Mouse (Mus musculus): Measurements from ENCODE around the gene Slc51b. TPM values are rescaled to one million over a fixed set of nuclear protein-coding genes. Genes with fewer than 3 reads are reported as not detected.

Slc51b gene
- polyA plus RNA-seq, 1 experiment from 2014 or later, result not detected

DNA sequence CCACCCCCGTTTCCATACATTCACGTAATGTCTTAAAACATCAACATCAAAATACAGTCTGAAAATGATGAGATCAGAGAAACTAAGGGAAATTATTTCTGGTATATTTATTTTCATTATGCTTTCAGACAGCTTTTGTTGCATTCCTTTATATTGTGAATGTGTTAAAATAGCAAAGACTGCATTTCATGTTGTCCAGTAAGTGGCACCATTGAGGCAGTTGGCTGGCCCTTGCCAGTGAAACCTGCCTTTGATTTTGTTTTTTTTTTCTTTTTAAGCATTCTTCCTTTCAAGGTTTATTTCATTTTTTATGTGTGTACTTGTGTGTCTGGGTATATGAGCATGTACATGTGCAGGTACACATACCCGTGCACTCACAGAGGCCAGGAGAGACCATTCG is 21.9 kb upstream of the Slc51b start:
- no peaks in the 10 kb centered on the region for H3K4me1 ChIP-seq (ENCODE audit: control insufficient read depth, insufficient read depth, low read length)
- no peak overlapping the region for H3K27ac ChIP-seq (ENCODE audit: low read depth, low read length)
- H3K9me3 ChIP-seq (ENCODE audit: control insufficient read depth, low read length), result no peaks in the 10 kb centered on the region
- peaks cover 48% of the 10 kb centered on the region for H3K36me3 ChIP-seq (ENCODE audit: control insufficient read depth, insufficient read depth, low read length)
- no peaks in the 10 kb centered on the region for H3K27me3 ChIP-seq (ENCODE audit: control insufficient read depth, insufficient read depth, low read length)
- ATAC-seq (ENCODE audit: low read depth), result no peak
- no peak overlapping the region for H3K4me2 ChIP-seq (ENCODE audit: low read depth, low read length)
- H3K9ac ChIP-seq (replicated peaks; ENCODE audit: low read depth, low read length), result no peak overlapping the region
- 95% methylated on average over 4 of the region's 4 CpGs for WGBS
- H3K4me3 ChIP-seq (ENCODE audit: low read depth, low read length), result no peak overlapping the region

DNA sequence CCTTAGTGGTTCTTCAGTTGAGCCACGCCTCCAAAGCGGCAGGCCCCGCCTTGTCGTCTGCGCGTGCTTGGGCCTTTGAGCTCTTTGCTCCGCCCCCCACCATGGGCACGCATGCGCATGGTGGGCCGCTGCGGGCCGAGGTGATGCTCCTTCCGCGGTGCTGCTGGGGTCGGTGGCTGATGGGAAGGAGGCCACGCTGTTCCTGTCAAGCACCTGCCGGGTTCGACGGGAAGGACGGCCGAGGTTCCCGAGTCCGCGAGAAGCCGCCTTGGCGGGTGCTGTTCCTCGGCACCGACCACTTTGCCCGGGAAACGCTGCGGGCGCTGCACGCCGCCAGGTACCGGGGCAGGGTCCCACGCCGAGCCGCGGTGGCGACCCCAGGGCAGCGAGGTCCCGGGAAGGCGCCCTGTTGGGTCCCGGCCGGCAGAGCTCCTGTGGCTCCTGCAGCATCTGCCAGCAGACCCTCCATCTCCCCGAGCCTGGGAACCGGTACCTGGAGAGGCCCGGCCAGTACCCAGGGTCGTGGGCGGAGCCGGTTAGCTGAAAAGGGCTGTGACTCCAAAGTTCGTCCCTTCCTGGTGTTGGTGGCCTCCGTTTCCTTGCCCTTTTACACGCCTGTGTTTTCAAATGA is 13.0 kb upstream of the Slc51b start, which contains the start of gene Mtfmt:
Gene Mtfmt (plus strand): TSS at position 112 of the 631 bp plus-strand sequence.
- Histone ChIP-seq H3K27me3 (ENCODE audit: control insufficient read depth, insufficient read depth, low read length) (no peaks in the 10 kb centered on the region), H3K9me3 (ENCODE audit: control insufficient read depth, low read length) (no peaks in the 10 kb centered on the region), H3K4me3 (ENCODE audit: low read depth, low read length) (peak within 1 kb of the TSS; percentile 95), H3K4me1 (ENCODE audit: control insufficient read depth, insufficient read depth, low read length) (peaks cover 6% of the 10 kb centered on the region), H3K4me2 (ENCODE audit: low read depth, low read length) (peak within 1 kb of the TSS; percentile 59), H3K9ac (replicated peaks; ENCODE audit: low read depth, low read length) (peak within 1 kb of the TSS; percentile 89), H3K27ac (ENCODE audit: low read depth, low read length) (peak within 1 kb of the TSS; percentile 34), H3K36me3 (ENCODE audit: control insufficient read depth, insufficient read depth, low read length) (peaks cover 2% of the 10 kb centered on the region; the same call in 1 of the 2 replicates)
- under 1% methylated on average over 44 of the region's 54 CpGs for WGBS
- ATAC-seq (ENCODE audit: low read depth), result peak; percentile 94

DNA sequence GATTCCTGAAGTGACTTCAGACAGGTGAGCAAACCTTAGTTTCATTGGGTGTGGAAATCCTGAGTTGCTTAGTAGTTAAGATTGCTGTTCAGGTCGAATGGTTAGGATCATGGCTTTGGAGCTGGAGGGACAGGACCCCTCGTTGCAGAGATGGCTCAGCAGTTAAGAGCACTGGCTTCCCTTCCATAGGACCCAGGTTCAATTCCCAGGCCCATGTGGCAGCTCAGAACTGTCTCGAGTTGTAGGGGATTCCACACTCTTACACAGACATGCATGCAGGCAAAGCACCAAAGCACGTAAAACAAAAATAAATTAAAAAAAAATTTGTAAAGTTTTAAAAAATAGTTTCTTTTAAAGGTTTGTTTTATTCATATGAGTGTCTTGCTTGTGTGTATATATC is 12.5 kb upstream of the Slc51b start:
- Histone ChIP-seq H3K4me1 (ENCODE audit: control insufficient read depth, insufficient read depth, low read length) (peaks cover 6% of the 10 kb centered on the region), H3K36me3 (ENCODE audit: control insufficient read depth, insufficient read depth, low read length) (no peaks in the 10 kb centered on the region; the same call in 1 of the 2 replicates), H3K4me3 (ENCODE audit: low read depth, low read length) (peak overlapping the region; percentile 95; the same call in 1 of the 2 replicates), H3K9me3 (ENCODE audit: control insufficient read depth, low read length) (no peaks in the 10 kb centered on the region), H3K4me2 (ENCODE audit: low read depth, low read length) (no peak overlapping the region), H3K9ac (replicated peaks; ENCODE audit: low read depth, low read length) (no peak overlapping the region), H3K27me3 (ENCODE audit: control insufficient read depth, insufficient read depth, low read length) (no peaks in the 10 kb centered on the region), H3K27ac (ENCODE audit: low read depth, low read length) (no peak overlapping the region)
- ATAC-seq (ENCODE audit: low read depth), result peak; percentile 47; the same call in 1 of the 2 replicates
- 73% methylated on average over 4 of the region's 4 CpGs for WGBS

DNA sequence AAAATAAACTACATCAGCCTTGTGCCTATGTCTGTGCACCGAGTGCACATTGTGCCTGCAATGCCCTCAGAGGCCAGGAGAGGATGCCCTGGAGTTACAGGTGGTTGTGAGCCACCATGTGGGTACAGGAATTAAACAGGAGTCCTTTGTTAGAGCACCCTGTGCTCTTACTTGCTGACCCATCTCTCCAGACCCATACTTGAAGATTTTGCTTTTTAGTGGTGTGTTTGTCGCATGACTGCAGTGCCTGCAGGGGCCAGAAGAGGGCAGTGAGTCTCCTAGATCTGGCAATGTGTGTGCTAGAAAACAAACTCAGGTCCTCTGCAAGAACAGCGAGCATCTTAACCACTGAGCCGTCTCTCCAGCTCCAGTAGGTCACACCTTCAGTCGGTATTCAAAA is 11.4 kb upstream of the Slc51b start:
- Histone ChIP-seq H3K4me2 (ENCODE audit: low read depth, low read length) (no peak overlapping the region), H3K4me1 (ENCODE audit: control insufficient read depth, insufficient read depth, low read length) (peaks cover 6% of the 10 kb centered on the region), H3K9me3 (ENCODE audit: control insufficient read depth, low read length) (no peaks in the 10 kb centered on the region), H3K4me3 (ENCODE audit: low read depth, low read length) (no peak overlapping the region), H3K27ac (ENCODE audit: low read depth, low read length) (no peak overlapping the region), H3K36me3 (ENCODE audit: control insufficient read depth, insufficient read depth, low read length) (no peaks in the 10 kb centered on the region; the same call in 1 of the 2 replicates), H3K9ac (replicated peaks; ENCODE audit: low read depth, low read length) (no peak overlapping the region), H3K27me3 (ENCODE audit: control insufficient read depth, insufficient read depth, low read length) (no peaks in the 10 kb centered on the region)
- WGBS, result 71% methylated on average over 5 of the region's 5 CpGs
- no peak for ATAC-seq (ENCODE audit: low read depth)

DNA sequence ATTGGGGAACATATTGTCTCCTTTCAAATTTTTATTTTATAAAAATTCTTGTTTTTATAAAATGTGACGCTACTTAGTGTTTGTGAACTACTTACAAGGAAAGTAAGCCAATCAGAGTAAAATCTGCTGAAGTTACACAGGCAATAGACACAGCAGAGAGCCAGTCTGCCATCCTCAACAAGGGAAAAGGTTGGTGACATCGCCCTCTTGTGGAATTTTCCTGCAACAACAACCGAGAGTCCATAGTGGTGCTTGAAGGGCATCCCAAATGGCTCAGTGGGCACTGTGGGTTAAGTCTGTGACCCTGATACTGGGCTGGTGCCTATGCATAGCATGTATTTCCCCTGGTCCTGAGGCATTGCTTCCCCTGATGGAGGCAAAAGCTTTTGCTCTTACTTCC is 9.5 kb upstream of the Slc51b start:
- ATAC-seq (ENCODE audit: low read depth), result no peak
- 1% methylated on average over 3 of the region's 3 CpGs for WGBS

DNA sequence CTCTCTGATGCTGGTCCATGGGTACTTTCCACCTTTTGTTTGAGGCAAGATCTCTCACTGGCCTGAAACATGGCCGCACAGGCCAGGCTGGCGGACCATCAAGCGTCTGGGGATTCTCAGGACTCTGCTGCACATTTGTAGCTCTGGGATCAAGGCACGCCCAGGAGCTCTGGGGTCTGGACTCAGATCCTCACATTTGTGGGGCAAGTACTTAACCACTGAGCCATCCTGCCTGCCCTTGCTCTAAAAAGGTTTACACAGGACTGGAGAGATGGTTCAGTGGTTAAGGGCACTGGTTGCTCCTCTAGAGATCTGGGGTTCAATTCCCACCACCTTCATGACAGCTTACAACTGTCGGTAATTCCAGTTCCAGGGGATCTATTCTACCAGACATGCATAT is 8.2 kb upstream of the Slc51b start:
- no peaks in the 10 kb centered on the region for H3K27me3 ChIP-seq (ENCODE audit: control insufficient read depth, insufficient read depth, low read length)
- H3K9ac ChIP-seq (replicated peaks; ENCODE audit: low read depth, low read length), result no peak overlapping the region
- no peaks in the 10 kb centered on the region for H3K4me1 ChIP-seq (ENCODE audit: control insufficient read depth, insufficient read depth, low read length)
- 90% methylated on average over 5 of the region's 5 CpGs for WGBS
- no peak overlapping the region for H3K27ac ChIP-seq (ENCODE audit: low read depth, low read length)
- H3K4me3 ChIP-seq (ENCODE audit: low read depth, low read length), result no peak overlapping the region
- ATAC-seq (ENCODE audit: low read depth), result no peak
- no peaks in the 10 kb centered on the region for H3K36me3 ChIP-seq (ENCODE audit: control insufficient read depth, insufficient read depth, low read length)
- H3K9me3 ChIP-seq (ENCODE audit: control insufficient read depth, low read length), result no peaks in the 10 kb centered on the region
- H3K4me2 ChIP-seq (ENCODE audit: low read depth, low read length), result no peak overlapping the region

More for the DNA sequence above, 9.5 kb upstream of the Slc51b start:
- Histone ChIP-seq H3K4me1 (ENCODE audit: control insufficient read depth, insufficient read depth, low read length) (peaks cover 6% of the 10 kb centered on the region), H3K9ac (replicated peaks; ENCODE audit: low read depth, low read length) (no peak overlapping the region), H3K4me3 (ENCODE audit: low read depth, low read length) (no peak overlapping the region), H3K9me3 (ENCODE audit: control insufficient read depth, low read length) (no peaks in the 10 kb centered on the region), H3K27ac (ENCODE audit: low read depth, low read length) (no peak overlapping the region), H3K36me3 (ENCODE audit: control insufficient read depth, insufficient read depth, low read length) (no peaks in the 10 kb centered on the region), H3K27me3 (ENCODE audit: control insufficient read depth, insufficient read depth, low read length) (no peaks in the 10 kb centered on the region), H3K4me2 (ENCODE audit: low read depth, low read length) (no peak overlapping the region)

DNA sequence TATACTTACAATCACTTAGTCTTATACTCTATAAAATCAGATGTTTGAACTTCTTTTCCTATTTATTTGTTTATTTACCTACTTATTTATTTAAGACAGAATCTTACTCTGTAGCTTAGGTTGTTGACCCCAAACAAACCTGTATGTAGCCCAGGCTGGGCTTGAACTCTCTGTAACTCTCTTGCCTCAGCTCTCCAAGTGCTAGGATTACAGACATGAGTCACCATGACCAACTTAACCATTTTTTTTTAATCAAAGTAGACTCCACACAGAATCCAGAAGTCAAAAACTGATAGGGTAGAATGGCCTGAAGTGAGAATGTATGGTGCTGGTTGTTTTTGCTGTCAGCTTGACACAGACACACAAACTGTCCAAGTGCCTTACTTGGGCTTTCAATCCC is 7.6 kb upstream of the Slc51b start:
- H3K4me3 ChIP-seq (ENCODE audit: low read depth, low read length), result no peak overlapping the region
- H3K4me1 ChIP-seq (ENCODE audit: control insufficient read depth, insufficient read depth, low read length), result no peaks in the 10 kb centered on the region
- H3K9me3 ChIP-seq (ENCODE audit: control insufficient read depth, low read length), result no peaks in the 10 kb centered on the region
- no peak overlapping the region for H3K27ac ChIP-seq (ENCODE audit: low read depth, low read length)
- H3K4me2 ChIP-seq (ENCODE audit: low read depth, low read length), result no peak overlapping the region
- no peak for ATAC-seq (ENCODE audit: low read depth)
- H3K9ac ChIP-seq (replicated peaks; ENCODE audit: low read depth, low read length), result no peak overlapping the region
- no peaks in the 10 kb centered on the region for H3K36me3 ChIP-seq (ENCODE audit: control insufficient read depth, insufficient read depth, low read length)
- no peaks in the 10 kb centered on the region for H3K27me3 ChIP-seq (ENCODE audit: control insufficient read depth, insufficient read depth, low read length)

DNA sequence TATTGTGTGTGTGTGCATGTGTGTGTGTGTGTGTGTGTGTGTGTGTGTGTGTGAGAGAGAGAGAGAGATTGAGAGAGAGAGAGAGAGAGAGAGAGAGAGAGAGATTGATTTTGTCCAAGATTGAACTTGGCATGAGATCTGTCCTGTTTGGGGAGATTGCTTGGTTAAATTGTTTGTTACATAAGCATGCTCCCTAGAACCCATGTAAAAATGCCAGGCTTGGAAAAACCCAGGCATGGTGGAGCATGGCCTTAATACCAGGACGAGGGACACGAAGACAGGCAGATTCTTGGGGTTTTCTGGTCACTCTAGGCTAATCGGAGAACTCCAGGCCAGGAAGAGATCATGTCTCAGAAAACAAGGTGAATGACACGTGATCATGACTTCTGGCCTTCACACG is 5.2 kb upstream of the Slc51b start:
- WGBS, result 85% methylated on average over 5 of the region's 5 CpGs
- no peak overlapping the region for H3K27ac ChIP-seq (ENCODE audit: low read depth, low read length)

DNA sequence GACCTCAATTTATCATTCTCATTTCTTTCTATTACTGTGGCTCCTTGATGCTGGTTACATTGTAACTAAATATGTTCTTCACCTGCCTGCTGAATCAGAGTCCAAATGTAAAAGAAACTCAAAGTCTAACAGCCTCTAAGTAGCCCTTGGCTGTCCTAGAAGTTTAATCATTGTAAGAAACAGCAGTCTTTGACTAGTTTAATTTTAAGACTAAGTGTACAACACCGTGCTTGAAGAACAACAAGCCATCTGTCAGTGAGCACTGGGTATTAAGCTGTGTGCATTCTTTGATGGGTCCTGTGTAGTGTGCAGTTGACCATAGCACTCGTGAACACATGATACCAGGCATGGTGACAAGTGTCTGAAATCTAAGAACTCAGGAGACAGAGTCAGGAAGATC is 4.8 kb upstream of the Slc51b start:
- no peaks in the 10 kb centered on the region for H3K4me1 ChIP-seq (ENCODE audit: control insufficient read depth, insufficient read depth, low read length)
- no peak overlapping the region for H3K4me2 ChIP-seq (ENCODE audit: low read depth, low read length)
- no peak overlapping the region for H3K27ac ChIP-seq (ENCODE audit: low read depth, low read length)
- no peaks in the 10 kb centered on the region for H3K36me3 ChIP-seq (ENCODE audit: control insufficient read depth, insufficient read depth, low read length)
- H3K9me3 ChIP-seq (ENCODE audit: control insufficient read depth, low read length), result no peaks in the 10 kb centered on the region
- no peak overlapping the region for H3K9ac ChIP-seq (replicated peaks; ENCODE audit: low read depth, low read length)
- H3K27me3 ChIP-seq (ENCODE audit: control insufficient read depth, insufficient read depth, low read length), result no peaks in the 10 kb centered on the region
- H3K4me3 ChIP-seq (ENCODE audit: low read depth, low read length), result no peak overlapping the region
- no peak for ATAC-seq (ENCODE audit: low read depth)
- 86% methylated on average over 2 of the region's 2 CpGs for WGBS

More for the DNA sequence above, 5.2 kb upstream of the Slc51b start:
- Histone ChIP-seq H3K4me1 (ENCODE audit: control insufficient read depth, insufficient read depth, low read length) (no peaks in the 10 kb centered on the region), H3K4me3 (ENCODE audit: low read depth, low read length) (no peak overlapping the region), H3K36me3 (ENCODE audit: control insufficient read depth, insufficient read depth, low read length) (no peaks in the 10 kb centered on the region), H3K9me3 (ENCODE audit: control insufficient read depth, low read length) (no peaks in the 10 kb centered on the region), H3K4me2 (ENCODE audit: low read depth, low read length) (no peak overlapping the region), H3K9ac (replicated peaks; ENCODE audit: low read depth, low read length) (no peak overlapping the region), H3K27me3 (ENCODE audit: control insufficient read depth, insufficient read depth, low read length) (no peaks in the 10 kb centered on the region)
- ATAC-seq (ENCODE audit: low read depth), result no peak

All from neural tube, embryonic 14.5 days (tissue).